Mouse (Mus musculus) kidney, postnatal 4 days (tissue): ENCODE measurements around the gene Sost.
A peak's percentile ranks its signal among the peaks of the same experiment; 100 is the strongest.

Source experiments
- DNase-seq, 2 experiments: peaks; one replicate each; pipeline ENCODE4 v3.0.0; 2021; ENCODE audit warnings: mixed read lengths in 2 of 2

Gene Sost

DNA sequence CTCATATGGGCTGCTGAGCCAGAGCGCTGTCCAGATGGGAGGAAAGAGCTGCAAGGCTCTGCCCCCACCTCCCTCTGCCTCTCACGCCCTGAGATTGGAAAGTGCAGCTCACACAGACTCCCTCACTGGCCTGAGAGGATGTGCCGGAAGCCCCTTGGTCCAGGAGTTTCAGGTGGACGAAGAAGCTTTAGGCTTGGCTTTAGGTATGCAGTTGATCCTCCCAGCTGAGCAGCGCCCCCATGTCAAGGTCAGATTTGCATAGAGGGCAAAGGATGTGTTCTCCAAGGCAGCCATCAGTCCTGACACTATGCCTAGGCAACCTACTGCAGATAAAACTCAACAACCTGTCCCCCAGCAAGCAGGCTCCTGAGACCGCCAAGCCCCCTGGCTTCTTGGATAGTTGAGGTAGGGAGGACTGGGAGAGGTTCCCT, 16.2 kb upstream of the Sost start:
- DNase-seq, result peak in 1 of 2 experiments; percentile 57

DNA sequence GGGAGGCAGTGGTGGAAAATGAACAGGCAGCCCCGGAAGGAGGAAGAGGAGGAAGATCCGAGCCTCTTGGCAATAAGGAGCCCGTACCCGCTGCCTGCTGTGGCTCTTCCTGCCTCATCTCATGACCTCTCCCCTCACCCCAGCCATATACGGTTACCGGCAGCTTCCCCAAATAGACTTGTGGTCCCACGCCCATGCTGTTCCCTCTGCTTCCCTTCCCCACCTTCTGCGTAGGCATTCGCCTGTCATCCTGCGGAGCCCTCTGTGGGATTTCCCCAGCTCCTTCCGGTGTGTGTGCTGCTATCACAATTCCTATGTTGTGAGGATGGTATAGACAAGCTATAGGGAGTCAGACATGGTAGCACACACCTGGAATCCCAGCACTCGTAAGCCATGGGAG, 15.0 kb upstream of the Sost start:
- DNase-seq, result peak in 1 of 2 experiments; percentile 48

DNA sequence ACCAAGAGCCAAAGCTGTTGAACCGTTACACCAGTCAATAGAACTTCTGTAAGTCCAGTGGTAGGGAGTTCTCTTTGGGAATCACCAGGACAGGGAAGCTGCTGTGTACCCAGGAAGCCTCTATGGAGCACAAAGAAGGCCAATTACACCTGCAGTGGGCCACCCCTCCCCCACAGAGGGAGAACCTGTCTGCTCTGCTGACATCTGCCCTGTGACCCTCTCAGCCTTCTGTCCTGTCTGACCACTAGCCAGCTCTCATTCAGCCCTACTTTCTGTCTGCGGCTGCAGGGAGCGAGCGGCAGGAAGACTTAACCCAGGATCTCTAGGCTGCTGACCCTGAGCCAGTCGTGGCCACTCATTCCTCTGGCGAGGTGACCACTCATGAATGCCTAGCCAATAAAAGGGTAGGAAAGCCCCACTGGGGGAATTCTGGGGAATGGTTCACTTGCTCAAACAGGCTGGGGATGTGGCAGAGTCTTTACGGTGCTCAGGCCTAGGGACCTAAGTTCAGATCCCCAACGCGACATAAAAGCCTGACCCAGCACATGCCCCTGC, 13.9 kb upstream of the Sost start:
- DNase-seq, result no peak

DNA sequence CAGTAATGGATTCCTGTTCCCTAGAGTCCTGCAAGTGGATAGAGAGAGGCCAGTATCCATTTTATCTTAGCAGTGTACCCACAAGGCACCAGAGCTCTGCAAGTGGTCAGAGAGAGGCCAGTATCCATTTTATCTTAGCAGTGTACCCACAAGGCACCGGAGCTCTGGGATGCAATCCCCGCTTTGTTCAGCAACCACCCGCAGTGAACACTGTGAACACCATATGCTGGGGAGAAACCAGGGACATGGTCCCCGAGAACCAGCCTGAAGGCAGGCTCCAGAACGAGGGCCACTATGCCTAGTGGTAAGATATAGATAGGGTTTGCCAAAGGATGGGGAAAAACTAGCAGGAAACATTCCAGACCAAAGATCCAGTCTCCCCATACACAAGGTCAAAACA, 12.3 kb upstream of the Sost start:
- DNase-seq, result no peak

GRCm38 (mm10) chr11:101976949-101977348, 10.1 kb upstream of the Sost start:
- no peak for DNase-seq

GRCm38 (mm10) chr11:101974923-101975322, 8.1 kb upstream of the Sost start:
- peak; percentile 56 to 58 for DNase-seq

- peak in 1 of 2 experiments; percentile 11 for DNase-seq
Measured at GRCm38 (mm10) chr11:101974181-101974580, 7.4 kb upstream of the Sost start.

- no peak for DNase-seq
Measured at GRCm38 (mm10) chr11:101973496-101973895, 6.7 kb upstream of the Sost start.

GRCm38 (mm10) chr11:101972651-101973050, 5.8 kb upstream of the Sost start:
- DNase-seq, result no peak

DNA sequence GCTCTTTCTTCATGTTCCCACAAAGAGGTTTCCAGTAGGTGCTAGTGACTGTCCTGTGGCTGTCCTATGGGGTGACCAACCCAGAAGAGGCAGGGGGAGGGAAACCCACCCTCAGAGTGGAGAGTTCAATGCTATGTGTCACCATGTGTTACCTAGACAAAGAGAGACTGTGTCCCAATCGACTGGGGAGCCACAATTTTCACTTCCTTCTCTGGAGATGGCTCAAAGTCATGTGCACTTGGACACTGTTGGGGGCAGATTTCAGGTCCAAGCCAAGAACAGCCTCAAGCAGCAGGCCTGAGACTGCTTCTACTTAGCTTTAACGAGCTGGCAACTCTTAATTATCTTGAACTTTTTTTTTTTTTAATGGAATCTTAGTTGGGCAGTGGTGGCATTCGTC, 5.3 kb upstream of the Sost start:
- DNase-seq, result no peak

DNA sequence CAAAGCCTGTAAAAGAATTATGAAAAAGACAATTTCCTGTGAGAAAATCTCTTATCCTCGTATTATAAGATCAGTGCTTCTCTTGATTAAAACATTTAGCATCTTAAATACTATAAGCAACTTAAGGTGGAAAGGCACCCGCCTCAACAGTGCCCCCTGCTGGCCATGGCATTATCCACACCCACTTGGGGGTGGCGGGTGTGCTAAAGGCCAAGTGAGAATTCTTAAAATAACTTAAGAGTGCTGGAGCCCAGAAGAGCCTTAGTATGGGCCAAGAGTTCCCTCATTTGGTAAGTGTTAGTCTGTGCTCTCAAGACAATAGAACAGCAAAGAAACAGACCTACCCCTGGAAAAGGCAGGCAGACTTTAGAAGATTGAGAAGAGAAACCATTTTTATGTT, 4.6 kb upstream of the Sost start:
- DNase-seq, result peak; percentile 59 to 62

GRCm38 (mm10) chr11:101969835-101970234, 3.0 kb upstream of the Sost start:
- peak in 1 of 2 experiments; percentile 4 for DNase-seq

- peak; percentile 89 to 93 for DNase-seq
Measured at GRCm38 (mm10) chr11:101968791-101969190, 2.0 kb upstream of the Sost start.

GRCm38 (mm10) chr11:101968311-101968710, 1.5 kb upstream of the Sost start:
- DNase-seq, result no peak

GRCm38 (mm10) chr11:101965553-101965952, 1.3 kb downstream of the Sost start:
- peak in 1 of 2 experiments; percentile 31 for DNase-seq

GRCm38 (mm10) chr11:101964647-101965046, 2.2 kb downstream of the Sost start:
- DNase-seq, result peak in 1 of 2 experiments; percentile 39

GRCm38 (mm10) chr11:101963473-101964291, 3.1 kb downstream of the Sost start:
- DNase-seq, result peak; percentile 64 to 74

DNA sequence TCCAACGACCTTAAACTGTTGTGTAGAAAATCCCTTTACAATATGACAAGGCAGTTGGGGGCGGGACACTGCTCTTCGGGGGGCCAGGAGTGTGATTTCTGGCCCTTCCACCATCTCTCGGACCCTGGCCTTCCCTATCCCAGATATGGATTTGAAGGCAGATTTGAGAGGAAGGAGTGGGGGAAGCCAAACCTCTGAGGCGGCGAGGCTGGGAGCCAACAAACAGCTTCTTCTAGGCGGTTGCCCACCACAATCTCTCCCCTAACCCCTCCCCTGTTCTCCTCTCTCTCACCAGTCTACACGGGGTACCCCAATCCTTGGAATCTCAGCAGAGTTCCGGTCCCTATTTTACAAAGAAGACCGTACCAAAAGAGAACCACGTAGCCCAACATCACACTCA, 3.8 kb downstream of the Sost start:
- DNase-seq, result peak in 1 of 2 experiments; percentile 27

GRCm38 (mm10) chr11:101957476-101957875, 9.3 kb downstream of the Sost start:
- no peak for DNase-seq

DNA sequence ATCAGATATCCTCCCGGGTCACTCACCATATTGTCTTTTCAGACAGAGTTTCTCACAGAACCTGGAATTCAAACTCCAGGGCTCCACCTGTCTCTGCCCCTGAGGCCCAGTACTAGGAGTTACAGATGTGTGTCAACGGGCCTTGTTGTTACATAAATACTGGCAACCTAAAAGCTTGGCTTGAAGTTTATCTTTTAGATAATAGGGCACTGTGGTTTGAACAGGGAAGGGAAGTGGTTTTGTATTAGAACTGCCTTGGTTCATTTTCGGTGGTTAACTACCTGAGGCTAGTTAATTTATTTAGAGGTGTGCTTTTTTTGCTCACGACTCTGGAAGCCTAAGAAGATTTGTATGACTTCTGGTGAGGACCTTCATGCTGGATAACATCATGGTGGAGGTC, 13.4 kb downstream of the Sost start:
- DNase-seq, result no peak

- peak; percentile 75 to 80 for DNase-seq
Measured at GRCm38 (mm10) chr11:101952541-101953341, 14.1 kb downstream of the Sost start.

GRCm38 (mm10) chr11:101950021-101950420, 16.8 kb downstream of the Sost start:
- DNase-seq, result no peak

DNA sequence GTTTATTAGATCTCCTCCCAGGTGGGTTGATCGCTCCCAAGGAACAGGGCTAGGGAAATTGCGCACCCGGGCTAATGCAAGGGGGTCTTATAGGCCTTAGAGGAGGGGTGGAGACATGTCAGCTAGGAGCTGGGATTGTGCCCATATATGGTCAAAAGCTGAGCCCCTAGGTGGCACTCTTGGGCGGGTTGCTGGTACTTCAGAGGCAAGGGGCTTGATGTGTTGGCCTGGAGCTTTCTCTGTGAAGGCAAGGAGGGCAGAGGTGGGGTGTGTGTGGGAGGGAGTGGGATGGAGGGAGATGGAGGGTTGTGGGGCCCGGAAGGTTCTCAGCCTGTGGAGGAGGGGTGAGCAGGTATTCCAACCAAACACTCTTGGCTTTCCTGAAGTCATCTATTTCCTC, 20.3 kb downstream of the Sost start:
- peak; percentile 29 to 36 for DNase-seq
